Mouse (Mus musculus): ENCODE results near the gene Gpr55. TPM values are rescaled to one million over a fixed set of nuclear protein-coding genes. Genes with fewer than 3 reads are reported as not detected.

Gene Gpr55
- polyA plus RNA-seq, 1 experiment = not detected

DNA sequence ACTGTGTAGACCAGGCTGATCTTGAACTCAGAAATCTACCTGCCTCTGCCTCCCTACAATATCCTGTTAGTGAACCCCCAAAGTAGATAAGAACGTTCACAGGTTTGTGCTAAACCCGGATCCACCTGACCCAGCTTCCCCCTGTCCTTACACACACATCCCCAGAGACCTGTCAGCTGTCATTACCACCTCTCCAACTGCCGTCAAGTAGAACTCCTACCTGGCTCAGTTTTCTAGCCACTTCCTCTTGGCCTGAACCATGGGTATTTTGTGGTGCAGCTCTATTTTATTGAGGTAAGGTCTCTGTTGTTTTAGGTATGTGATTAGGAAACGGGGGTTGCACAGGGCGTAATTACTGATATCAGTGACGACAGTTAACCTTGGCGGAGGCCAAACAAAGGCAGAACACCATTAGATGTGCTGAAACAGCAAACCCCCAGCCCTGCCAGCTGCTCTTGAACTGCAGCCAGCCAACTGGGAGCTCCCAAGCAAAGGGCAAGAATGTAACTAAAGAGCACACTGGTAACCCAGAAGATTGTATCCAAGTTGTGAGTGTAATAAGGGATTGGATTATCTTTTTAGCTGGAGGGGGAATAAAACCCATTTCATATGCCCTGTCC is 21.0 kb upstream of the Gpr55 start:
- peaks cover 4% of the 10 kb centered on the region for H3K27me3 ChIP-seq (ENCODE audit: control insufficient read depth, insufficient read depth, insufficient read length)
- no peaks in the 10 kb centered on the region for H3K36me3 ChIP-seq (ENCODE audit: control insufficient read depth, insufficient read depth)
- no peak overlapping the region for H3ac ChIP-seq (ENCODE audit: control insufficient read depth, insufficient read length, low read depth)
- TF ChIP-seq MAX (IDR thresholded peaks at IDR 0.05) (no peak), CEBPB (IDR thresholded peaks at IDR 0.05; ENCODE audit: low read depth) (no peak), MYOG (IDR thresholded peaks at IDR 0.05; ENCODE audit: control insufficient read depth, extremely low read depth, insufficient read length) (no peak), MYOD1 (IDR thresholded peaks at IDR 0.05; ENCODE audit: control insufficient read depth, insufficient read length, low read depth) (no peak), USF1 (IDR thresholded peaks at IDR 0.05; ENCODE audit: low read depth) (no peak), CTCF (IDR thresholded peaks at IDR 0.05; ENCODE audit: control insufficient read depth, insufficient read depth, insufficient read length) (no peak), FOSL1 (IDR thresholded peaks at IDR 0.05; ENCODE audit: insufficient read depth, low read length, poor library complexity, severe bottlenecking) (no peak)
- H3K4me3 ChIP-seq (ENCODE audit: insufficient read depth, poor library complexity, severe bottlenecking) = no peak overlapping the region
- no peaks in the 10 kb centered on the region for H3K79me3 ChIP-seq (ENCODE audit: low read depth)
- H3K79me2 ChIP-seq (ENCODE audit: control insufficient read depth, insufficient read depth) = no peaks in the 10 kb centered on the region

DNA sequence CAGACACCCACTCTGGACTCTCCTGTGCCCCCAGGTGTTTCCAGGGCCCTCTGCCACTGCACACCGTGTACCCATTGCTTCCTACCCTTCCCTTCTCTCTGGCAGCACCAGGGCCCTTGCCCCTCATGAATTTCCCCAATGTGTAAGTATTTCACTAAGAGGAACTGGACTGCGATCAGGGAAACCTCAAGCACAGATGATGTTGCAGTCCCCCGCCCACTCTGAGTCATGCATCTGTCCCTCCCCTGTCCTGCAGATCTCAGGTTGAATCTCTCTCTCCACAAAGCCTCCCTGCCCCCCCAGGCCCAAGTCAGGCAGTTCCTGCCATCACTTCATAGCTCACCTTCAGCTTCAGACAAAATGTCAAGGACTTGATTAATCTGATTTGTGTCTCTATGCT is 16.9 kb upstream of the Gpr55 start:
- H3K79me2 ChIP-seq (ENCODE audit: control insufficient read depth, insufficient read depth) = no peaks in the 10 kb centered on the region
- no peaks in the 10 kb centered on the region for H3K36me3 ChIP-seq (ENCODE audit: control insufficient read depth, insufficient read depth)
- no peaks in the 10 kb centered on the region for H3K79me3 ChIP-seq (ENCODE audit: low read depth)
- H3ac ChIP-seq (ENCODE audit: control insufficient read depth, insufficient read length, low read depth) = no peak overlapping the region
- no peak overlapping the region for H3K4me3 ChIP-seq (ENCODE audit: insufficient read depth, poor library complexity, severe bottlenecking)
- no peak for TF ChIP-seq CTCF (IDR thresholded peaks at IDR 0.05; ENCODE audit: control insufficient read depth, insufficient read depth, insufficient read length)
- TF ChIP-seq MYOG (IDR thresholded peaks at IDR 0.05; ENCODE audit: control insufficient read depth, extremely low read depth, insufficient read length) = no peak
- no peak for TF ChIP-seq FOSL1 (IDR thresholded peaks at IDR 0.05; ENCODE audit: insufficient read depth, low read length, poor library complexity, severe bottlenecking)
- TF ChIP-seq CEBPB (IDR thresholded peaks at IDR 0.05; ENCODE audit: low read depth) = no peak
- TF ChIP-seq MYOD1 (IDR thresholded peaks at IDR 0.05; ENCODE audit: control insufficient read depth, insufficient read length, low read depth) = no peak
- no peak for TF ChIP-seq MAX (IDR thresholded peaks at IDR 0.05)
- no peak for TF ChIP-seq USF1 (IDR thresholded peaks at IDR 0.05; ENCODE audit: low read depth)
- no peaks in the 10 kb centered on the region for H3K27me3 ChIP-seq (ENCODE audit: control insufficient read depth, insufficient read depth, insufficient read length)

DNA sequence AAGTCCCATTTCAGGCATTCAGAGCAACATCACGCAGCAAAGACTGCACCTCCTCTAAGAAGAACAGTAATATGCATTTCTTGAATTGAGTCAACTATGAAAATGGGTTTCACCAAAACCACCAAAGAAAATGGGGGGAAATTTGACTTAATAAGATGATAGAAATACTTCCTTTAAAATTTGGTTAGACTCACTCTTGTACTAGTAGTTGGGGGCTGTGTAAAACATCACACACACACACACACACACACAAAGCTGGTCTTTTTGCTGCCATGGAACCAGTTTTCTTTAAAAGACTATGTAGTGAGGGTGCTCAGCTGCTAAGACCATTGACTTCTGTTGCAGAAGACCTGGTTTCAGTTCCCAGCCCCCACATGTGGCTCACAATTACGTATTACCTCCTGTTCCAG is 12.7 kb upstream of the Gpr55 start:
- H3ac ChIP-seq (ENCODE audit: control insufficient read depth, insufficient read length, low read depth) = no peak overlapping the region
- no peak for TF ChIP-seq MYOG (IDR thresholded peaks at IDR 0.05; ENCODE audit: control insufficient read depth, extremely low read depth, insufficient read length)
- no peak for TF ChIP-seq FOSL1 (IDR thresholded peaks at IDR 0.05; ENCODE audit: insufficient read depth, low read length, poor library complexity, severe bottlenecking)
- TF ChIP-seq USF1 (IDR thresholded peaks at IDR 0.05; ENCODE audit: low read depth) = no peak
- H3K79me3 ChIP-seq (ENCODE audit: low read depth) = no peaks in the 10 kb centered on the region
- no peaks in the 10 kb centered on the region for H3K79me2 ChIP-seq (ENCODE audit: control insufficient read depth, insufficient read depth)
- no peaks in the 10 kb centered on the region for H3K36me3 ChIP-seq (ENCODE audit: control insufficient read depth, insufficient read depth)
- H3K4me3 ChIP-seq (ENCODE audit: insufficient read depth, poor library complexity, severe bottlenecking) = no peak overlapping the region
- H3K27me3 ChIP-seq (ENCODE audit: control insufficient read depth, insufficient read depth, insufficient read length) = no peaks in the 10 kb centered on the region

DNA sequence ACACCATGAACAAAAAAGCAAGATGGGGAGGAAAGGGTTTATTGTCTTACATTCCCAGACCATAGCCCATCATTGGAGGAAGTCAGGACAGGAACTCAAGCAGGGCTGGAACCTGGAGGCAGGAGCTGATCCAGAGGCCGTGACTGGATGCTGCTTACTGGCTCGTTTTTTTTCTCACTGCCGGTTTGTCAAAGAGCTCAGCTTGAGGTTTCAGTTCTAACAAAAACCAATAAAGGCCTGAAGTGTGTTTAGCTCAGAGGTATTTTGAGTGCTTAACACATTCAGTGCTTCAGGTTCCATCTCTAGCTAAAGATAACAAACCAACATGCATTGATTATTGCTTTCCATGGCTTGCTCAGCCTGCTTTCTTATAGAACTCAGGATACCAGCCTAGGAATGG is 11.5 kb upstream of the Gpr55 start:
- no peaks in the 10 kb centered on the region for H3K27me3 ChIP-seq (ENCODE audit: control insufficient read depth, insufficient read depth, insufficient read length)
- no peaks in the 10 kb centered on the region for H3K79me3 ChIP-seq (ENCODE audit: low read depth)
- TF ChIP-seq MYOD1 (IDR thresholded peaks at IDR 0.05; ENCODE audit: control insufficient read depth, insufficient read length, low read depth) = no peak
- TF ChIP-seq MYOG (IDR thresholded peaks at IDR 0.05; ENCODE audit: control insufficient read depth, extremely low read depth, insufficient read length) = no peak
- TF ChIP-seq CTCF (IDR thresholded peaks at IDR 0.05; ENCODE audit: control insufficient read depth, insufficient read depth, insufficient read length) = no peak
- TF ChIP-seq USF1 (IDR thresholded peaks at IDR 0.05; ENCODE audit: low read depth) = no peak
- TF ChIP-seq MAX (IDR thresholded peaks at IDR 0.05) = no peak
- TF ChIP-seq CEBPB (IDR thresholded peaks at IDR 0.05; ENCODE audit: low read depth) = no peak
- no peak for TF ChIP-seq FOSL1 (IDR thresholded peaks at IDR 0.05; ENCODE audit: insufficient read depth, low read length, poor library complexity, severe bottlenecking)
- no peak overlapping the region for H3K4me3 ChIP-seq (ENCODE audit: insufficient read depth, poor library complexity, severe bottlenecking)
- H3ac ChIP-seq (ENCODE audit: control insufficient read depth, insufficient read length, low read depth) = no peak overlapping the region
- no peaks in the 10 kb centered on the region for H3K79me2 ChIP-seq (ENCODE audit: control insufficient read depth, insufficient read depth)
- no peaks in the 10 kb centered on the region for H3K36me3 ChIP-seq (ENCODE audit: control insufficient read depth, insufficient read depth)

DNA sequence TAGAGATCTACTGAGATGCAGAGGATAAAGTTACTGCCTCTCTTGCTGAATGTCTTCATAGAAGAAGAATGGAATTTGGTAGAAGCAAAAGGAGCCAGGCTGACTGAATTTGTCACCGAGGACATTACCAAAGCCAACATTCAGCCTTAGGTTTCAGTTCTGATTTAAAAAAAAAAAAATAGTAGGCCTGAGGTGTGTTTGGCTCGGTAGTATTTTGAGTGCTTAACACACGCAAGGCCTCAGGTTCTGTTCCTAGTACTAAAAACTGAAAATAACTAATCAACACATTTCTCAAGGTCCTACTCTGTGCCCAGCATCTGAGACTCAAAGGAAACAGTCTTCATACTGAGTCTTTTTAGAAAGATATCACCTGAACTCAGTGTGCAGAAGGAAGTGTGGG is 10.3 kb upstream of the Gpr55 start:
- no peaks in the 10 kb centered on the region for H3K79me2 ChIP-seq (ENCODE audit: control insufficient read depth, insufficient read depth)
- TF ChIP-seq MYOD1 (IDR thresholded peaks at IDR 0.05; ENCODE audit: control insufficient read depth, insufficient read length, low read depth) (no peak), USF1 (IDR thresholded peaks at IDR 0.05; ENCODE audit: low read depth) (no peak)
- H3K36me3 ChIP-seq (ENCODE audit: control insufficient read depth, insufficient read depth) = no peaks in the 10 kb centered on the region
- no peak overlapping the region for H3K4me3 ChIP-seq (ENCODE audit: insufficient read depth, poor library complexity, severe bottlenecking)
- no peaks in the 10 kb centered on the region for H3K27me3 ChIP-seq (ENCODE audit: control insufficient read depth, insufficient read depth, insufficient read length)
- no peak overlapping the region for H3ac ChIP-seq (ENCODE audit: control insufficient read depth, insufficient read length, low read depth)
- no peaks in the 10 kb centered on the region for H3K79me3 ChIP-seq (ENCODE audit: low read depth)

DNA sequence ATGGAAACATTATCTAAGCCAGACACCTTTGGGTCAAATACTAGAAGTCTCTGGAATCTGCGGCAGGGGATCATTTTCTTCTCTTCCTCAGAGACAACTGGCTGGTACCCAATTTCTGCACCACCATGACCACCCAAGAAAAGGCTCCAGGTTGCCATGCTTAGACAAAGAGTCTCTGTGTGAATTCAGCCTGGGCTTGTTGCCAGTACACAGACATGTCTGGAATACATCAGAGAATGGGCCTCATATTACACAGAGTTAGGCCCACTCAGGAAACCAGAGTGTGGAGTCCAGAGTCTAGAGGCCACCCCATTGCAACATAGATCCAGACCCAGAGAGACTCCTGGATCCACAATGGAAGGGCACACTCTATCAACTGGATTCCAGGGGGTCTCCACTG is 8.7 kb upstream of the Gpr55 start:
- TF ChIP-seq MAX (IDR thresholded peaks at IDR 0.05) = no peak
- no peak for TF ChIP-seq CTCF (IDR thresholded peaks at IDR 0.05; ENCODE audit: control insufficient read depth, insufficient read depth, insufficient read length)
- TF ChIP-seq USF1 (IDR thresholded peaks at IDR 0.05; ENCODE audit: low read depth) = no peak
- TF ChIP-seq CEBPB (IDR thresholded peaks at IDR 0.05; ENCODE audit: low read depth) = no peak
- no peak for TF ChIP-seq FOSL1 (IDR thresholded peaks at IDR 0.05; ENCODE audit: insufficient read depth, low read length, poor library complexity, severe bottlenecking)
- TF ChIP-seq MYOG (IDR thresholded peaks at IDR 0.05; ENCODE audit: control insufficient read depth, extremely low read depth, insufficient read length) = no peak
- no peak for TF ChIP-seq MYOD1 (IDR thresholded peaks at IDR 0.05; ENCODE audit: control insufficient read depth, insufficient read length, low read depth)
- Histone ChIP-seq H3K36me3 (ENCODE audit: control insufficient read depth, insufficient read depth) (no peaks in the 10 kb centered on the region), H3K79me3 (ENCODE audit: low read depth) (no peaks in the 10 kb centered on the region), H3K4me3 (ENCODE audit: insufficient read depth, poor library complexity, severe bottlenecking) (no peak overlapping the region), H3K79me2 (ENCODE audit: control insufficient read depth, insufficient read depth) (no peaks in the 10 kb centered on the region), H3ac (ENCODE audit: control insufficient read depth, insufficient read length, low read depth) (no peak overlapping the region), H3K27me3 (ENCODE audit: control insufficient read depth, insufficient read depth, insufficient read length) (no peaks in the 10 kb centered on the region)

Data from C2C12 (cell line).